Mouse (Mus musculus) cerebellum, postnatal 25 days (tissue): ENCODE data around the gene Tcea3.

Experiments used
- DNase-seq, 2 experiments: peaks; one replicate each; pipeline ENCODE4 v3.0.0; 2021; ENCODE audit warnings: mixed read lengths in 2 of 2

Tcea3 gene

GRCm38 (mm10) chr4:136282621-136283480, 35.3 kb downstream of the Tcea3 start:
- DNase-seq: no peak

GRCm38 (mm10) chr4:136283783-136284182, 36.3 kb downstream of the Tcea3 start:
- peak in 1 of 2 experiments; percentile 56 for DNase-seq

- peak; percentile 73 to 88 for DNase-seq
These were observed 36.9 kb downstream of the Tcea3 start, which contains the start of gene Zfp46 for GRCm38 (mm10) chr4:136284455-136284854. Gene Zfp46 (plus strand): TSS chr4:136284683.

DNA sequence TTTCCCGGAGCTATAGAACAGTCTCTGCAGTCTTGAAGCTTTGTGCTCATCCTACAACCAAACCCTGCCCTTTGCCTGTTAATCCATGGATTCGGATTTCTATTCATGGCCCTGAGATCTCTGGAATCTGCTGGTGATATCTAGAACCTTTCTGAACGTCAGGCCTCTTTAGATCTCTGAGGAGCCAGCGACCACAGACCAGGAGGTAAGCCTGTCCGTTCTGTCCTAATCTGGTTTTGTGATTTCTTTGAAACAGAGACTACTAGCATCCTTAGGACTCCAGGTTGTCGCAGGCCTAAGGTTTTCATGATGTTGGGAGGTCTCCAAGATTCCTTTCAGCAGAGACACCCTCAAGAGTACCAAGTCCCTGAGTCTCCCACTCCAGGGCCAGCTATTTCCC, 37.4 kb downstream of the Tcea3 start:
- peak; percentile 38 to 65 for DNase-seq

DNA sequence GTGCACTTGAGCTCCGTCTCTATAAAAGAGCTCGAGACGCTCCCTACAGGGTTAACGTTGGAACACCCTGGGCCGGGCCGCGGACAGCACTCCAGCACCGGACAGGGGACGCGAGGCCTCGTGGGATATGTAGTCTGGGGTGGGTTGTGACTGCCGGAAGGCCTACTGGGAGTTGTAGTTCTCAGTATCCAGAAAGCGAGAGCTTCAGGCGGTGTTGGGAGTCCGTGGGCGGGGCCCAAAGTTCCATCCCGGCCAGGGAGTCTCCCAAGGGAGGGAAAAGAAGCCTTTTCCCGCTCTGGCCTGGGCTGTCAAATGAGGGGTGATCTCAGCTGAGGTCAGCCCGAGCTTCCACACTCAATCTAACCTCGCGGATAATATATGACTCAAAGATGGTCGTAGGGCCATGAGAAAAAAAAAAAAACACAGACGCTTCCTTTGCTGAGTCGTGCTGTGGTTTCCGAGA, 37.9 kb downstream of the Tcea3 start:
- peak; percentile 91 to 94 for DNase-seq

GRCm38 (mm10) chr4:136285811-136286371, 38.4 kb downstream of the Tcea3 start:
- DNase-seq: peak; percentile 95 to 97

DNA sequence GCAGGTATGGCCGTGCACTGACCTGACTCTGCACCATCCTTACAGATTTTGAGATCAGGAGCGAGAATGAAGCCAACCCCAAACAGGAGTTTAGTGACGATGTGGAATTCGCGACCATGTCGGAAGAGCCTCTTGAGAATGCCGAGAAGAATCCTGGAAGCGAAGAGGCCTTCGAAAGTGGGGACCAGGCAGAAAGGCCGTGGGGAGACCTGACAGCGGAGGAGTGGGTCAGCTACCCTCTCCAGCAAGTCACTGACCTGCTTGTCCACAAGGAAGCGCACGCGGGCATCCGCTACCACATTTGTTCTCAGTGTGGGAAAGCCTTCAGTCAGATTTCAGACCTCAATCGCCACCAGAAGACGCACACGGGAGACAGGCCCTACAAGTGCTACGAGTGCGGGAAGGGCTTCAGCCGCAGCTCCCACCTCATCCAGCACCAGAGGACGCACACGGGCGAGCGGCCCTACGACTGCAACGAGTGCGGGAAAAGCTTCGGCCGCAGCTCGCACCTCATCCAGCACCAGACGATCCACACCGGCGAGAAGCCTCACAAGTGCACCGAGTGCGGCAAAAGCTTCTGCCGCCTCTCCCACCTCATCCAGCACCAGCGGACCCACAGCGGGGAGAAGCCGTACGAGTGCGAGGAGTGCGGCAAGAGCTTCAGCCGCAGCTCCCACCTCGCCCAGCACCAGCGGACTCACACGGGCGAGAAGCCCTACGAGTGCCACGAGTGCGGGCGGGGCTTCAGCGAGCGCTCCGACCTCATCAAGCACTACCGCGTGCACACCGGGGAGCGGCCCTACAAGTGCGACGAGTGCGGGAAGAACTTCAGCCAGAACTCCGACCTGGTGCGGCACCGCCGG, 42.6 kb downstream of the Tcea3 start:
- DNase-seq: no peak

- DNase-seq: no peak
These were observed 43.5 kb downstream of the Tcea3 start for GRCm38 (mm10) chr4:136290781-136291595.

- DNase-seq: no peak
These were observed 44.2 kb downstream of the Tcea3 start for GRCm38 (mm10) chr4:136291692-136292091.

DNA sequence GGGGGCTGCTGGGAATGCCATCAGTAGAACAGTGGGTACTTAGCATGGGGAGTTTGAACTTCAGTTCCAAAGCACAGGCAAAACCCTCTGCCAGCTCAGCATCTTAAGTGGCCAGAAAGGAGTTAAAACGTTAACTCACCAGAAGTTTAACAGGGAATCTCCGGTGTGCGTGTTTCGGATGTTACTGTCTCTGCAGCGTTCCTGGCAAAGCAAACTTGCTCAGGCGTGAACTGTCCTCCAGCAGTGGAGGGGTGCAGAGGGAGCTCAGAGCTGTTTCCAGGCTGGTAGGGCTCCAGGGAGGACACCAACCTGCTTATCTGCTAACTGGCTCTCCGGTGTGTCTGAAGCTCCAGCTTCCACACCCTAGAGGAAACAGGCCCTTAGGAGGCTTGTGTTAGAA, 48.4 kb downstream of the Tcea3 start:
- no peak for DNase-seq

DNA sequence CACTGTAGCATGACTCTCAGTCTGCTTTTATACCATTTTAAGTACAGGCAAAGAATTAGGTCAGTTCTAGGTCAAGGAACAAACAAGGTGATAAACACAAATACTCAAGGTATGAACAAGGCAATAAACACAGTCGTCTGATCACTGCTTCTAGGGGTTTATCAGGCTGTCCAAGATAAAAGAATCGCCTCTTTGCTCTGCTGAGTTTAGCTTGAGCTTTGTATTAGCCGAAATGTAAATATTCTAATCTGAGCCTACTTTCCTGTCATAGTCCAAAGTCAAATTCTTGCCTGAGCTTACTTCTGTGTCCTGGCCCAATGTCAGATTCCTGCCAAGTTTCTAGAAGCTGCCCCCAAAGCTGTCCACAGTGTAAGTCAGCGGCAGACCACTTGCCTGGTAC, 54.9 kb downstream of the Tcea3 start:
- no peak for DNase-seq

GRCm38 (mm10) chr4:136304181-136304580, 56.7 kb downstream of the Tcea3 start:
- no peak for DNase-seq

- DNase-seq: no peak
These were observed 60.8 kb downstream of the Tcea3 start for GRCm38 (mm10) chr4:136308355-136308754.

DNA sequence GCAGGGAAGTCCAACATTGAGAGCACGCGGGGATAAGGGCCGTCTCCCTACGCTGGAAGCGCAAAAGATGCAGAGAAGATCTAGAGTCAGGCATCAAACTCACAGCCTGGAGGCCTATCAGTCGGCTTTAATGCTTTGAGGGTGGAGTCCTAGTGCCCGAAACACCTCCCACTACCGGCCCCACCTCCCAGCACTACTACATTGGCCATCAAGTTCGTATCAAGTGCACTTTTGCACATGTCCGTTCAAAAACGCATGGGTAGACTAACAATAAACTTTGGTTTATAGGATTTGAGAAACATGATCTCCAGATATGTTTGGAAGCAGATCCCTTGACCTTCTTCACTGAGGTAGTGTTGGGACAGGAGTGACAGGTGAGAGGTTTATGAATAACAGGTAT, 62.3 kb downstream of the Tcea3 start:
- peak; percentile 34 to 38 for DNase-seq

DNA sequence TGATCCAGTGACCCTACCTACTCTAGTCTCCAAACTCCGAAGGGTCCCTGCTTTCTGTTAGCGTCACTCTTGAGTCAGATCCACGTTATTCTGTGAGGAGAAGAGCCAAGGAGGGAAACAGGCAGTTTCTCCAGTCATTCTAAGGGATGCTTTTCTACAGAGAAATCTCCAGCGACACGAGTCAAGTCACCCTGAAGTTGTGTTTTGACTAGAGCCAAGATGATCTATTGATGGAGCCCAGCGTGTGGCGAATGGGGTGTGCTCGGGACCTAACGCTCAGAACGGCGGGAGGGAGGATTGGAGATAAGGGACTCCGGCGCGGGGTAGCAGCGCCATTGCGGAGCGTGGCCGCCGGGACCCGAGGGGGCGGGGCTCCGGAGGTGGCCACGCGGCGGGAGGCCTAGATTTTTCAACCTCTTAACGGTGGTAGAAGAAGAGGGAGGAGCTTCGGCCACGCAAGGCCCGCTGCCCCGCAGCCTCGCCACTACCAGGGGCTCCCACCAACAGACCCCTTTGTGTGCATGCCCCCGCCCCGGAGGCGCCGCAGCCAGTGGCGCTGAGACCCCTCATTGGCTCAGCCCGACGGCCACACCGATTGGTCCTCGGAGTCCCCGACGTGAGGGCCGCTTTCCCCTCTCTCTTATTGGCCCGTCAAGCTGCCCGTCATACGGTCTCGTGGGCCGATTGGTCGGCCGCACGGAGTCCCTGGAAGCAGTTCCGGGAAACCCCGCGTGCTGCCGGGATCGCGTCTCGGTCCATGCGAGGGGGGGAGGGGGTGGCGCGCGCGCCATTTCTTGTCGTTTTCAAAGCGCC, 62.9 kb downstream of the Tcea3 start, which contains the start of gene Hnrnpr:
TSS of gene Hnrnpr (plus strand) at position 714 of the 813 bp plus-strand sequence.
- DNase-seq: peak; percentile 100

GRCm38 (mm10) chr4:136311042-136311999, 63.8 kb downstream of the Tcea3 start:
- DNase-seq: peak in 1 of 2 experiments; percentile 72

DNA sequence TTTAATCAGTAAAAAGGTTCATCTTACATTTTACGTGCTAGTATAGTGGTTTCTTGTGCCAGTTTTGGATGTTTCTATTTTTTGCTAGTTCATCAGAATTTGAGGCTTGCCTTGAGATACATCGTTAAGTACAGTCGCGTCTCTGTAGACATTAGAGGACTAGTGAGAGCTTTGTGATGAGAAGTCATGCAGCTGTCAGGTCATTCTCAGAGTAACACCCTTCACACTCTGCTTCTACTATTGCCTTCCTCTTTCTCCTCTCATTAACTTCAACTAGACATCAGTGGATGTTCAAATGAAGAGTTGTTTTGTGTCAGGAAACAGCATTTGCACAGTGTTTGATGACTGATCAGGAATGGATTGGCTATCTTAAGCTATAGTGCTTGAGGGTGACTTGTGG, 65.1 kb downstream of the Tcea3 start:
- DNase-seq: no peak

DNA sequence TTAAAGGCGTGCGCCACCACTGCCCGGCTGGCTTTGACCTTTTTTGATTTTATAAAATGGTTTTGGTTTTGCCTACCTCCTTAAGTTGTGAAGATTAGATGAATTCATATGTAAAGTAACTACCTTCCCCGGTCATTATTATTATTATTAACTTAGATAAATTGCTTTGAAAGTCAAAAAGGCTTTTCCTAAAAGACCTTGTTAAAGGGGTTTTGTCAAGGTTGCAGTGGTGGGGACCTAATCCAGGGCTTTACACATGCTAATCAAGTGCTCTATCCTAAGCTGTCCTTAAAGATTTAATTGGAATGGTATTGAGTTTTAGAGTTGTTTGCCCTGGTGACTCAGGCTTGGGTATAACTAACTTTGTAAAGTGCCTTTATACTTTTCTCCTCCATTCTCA, 70.1 kb downstream of the Tcea3 start:
- DNase-seq: no peak

DNA sequence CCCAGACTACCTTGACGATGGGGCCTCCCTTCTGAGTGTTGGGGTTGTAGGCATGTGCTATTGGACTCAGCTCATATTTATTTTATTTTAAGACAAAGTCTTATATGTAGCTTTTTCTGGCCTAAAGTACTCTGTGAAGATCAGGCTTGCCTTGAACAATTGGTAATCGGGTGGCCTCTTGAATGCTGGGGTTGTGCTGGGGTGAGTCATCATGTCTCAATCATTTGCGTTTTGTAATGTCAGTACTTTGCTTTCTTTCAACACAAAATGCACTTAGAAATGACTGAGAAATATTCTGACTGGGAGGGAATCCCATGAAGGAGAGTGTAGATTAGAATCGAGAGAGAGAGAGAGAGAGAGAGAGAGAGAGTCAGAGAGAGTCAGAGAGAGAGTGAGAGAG, 72.5 kb downstream of the Tcea3 start:
- no peak for DNase-seq

DNA sequence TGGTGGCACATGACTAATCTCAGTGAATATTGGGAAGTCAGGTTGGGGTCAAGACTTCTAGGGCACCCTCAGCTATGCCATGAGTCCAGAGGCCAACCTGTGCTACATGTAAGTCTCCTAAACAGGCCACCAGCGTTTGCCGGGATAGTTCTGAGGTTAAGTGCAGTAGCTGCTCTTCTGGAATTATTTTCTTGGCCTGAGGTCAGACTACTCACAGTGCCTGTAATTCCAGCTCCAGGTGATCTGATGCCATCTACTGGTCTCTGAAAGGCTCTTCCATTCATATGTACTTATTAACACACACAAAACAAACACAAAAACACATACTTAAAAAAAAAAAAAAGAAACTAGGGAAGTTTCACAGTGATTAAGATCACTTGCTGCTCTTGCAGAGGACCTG, 76.7 kb downstream of the Tcea3 start:
- peak in 1 of 2 experiments; percentile 46 for DNase-seq
